Mouse (Mus musculus) small intestine, adult 2 months (tissue): Measurements from ENCODE around the gene Ubap2l.

ENCODE experiments used
- CTCF ChIP-seq: fragments of 200-500 bp; IDR thresholded peaks from 2 replicates; pipeline ENCODE4 v1.5.1; 2012; ENCODE audit warnings: low read depth, mild to moderate bottlenecking, control low read depth, inconsistent platforms, low read length, moderate library complexity, mixed read lengths; ENCODE audit not compliant: insufficient replicate concordance, insufficient read length; ENCODE audit errors: extremely low read depth
- POLR2A ChIP-seq: fragments of 200-500 bp; IDR thresholded peaks from 2 replicates; pipeline ENCODE4 v1.6.1; 2012; ENCODE audit warnings: low read depth, mild to moderate bottlenecking, control low read depth, inconsistent platforms, low read length, moderate library complexity

DNA sequence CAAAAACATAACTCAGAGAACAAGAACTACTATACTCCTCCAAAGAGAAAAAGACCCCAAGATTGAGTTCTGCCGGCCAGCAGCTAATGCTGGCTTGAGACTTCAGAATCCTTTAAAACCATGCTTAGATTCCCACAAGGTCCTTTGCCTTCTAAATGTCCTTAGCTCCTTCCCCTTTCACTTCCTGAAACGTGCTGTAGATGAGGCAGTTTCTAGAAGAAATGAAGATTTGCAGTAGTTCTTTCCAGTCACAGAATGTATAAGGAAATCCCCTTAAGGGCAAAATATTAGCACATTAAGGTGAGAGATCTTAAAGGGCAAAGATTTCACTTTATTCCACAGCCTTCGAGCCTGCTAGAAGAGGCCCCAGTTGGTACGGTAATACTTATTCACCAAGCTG is 52.6 kb downstream of the Ubap2l start:
- no peak for TF ChIP-seq CTCF
- TF ChIP-seq POLR2A, result no peak
